Mouse (Mus musculus): ENCODE results near the gene Cryzl2.

DNA sequence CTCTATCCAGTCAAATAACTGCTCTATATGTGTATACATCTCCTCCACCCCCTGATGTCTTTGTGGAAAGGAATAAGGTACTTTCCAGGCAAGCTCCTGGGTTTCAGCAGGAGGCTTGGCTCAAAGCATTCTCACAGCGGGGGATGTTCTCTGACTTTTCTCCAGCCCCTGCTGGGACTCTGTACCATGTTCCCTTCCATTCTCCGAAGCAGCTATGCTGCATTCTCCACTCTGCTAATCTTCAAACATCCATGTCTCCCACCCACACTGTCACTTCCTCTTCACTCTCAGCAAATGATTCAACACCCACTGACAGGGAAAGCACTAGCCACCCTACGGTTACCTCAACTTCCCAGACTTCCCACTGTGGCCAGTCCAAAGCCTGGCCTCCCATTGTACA lies 25.1 kb upstream of the Cryzl2 start:
- no peak for TF ChIP-seq CTCF (IDR thresholded peaks at IDR 0.05)
- no peak for TF ChIP-seq POLR2A (IDR thresholded peaks at IDR 0.05; ENCODE audit: insufficient read depth, low read depth, low read length)
